Mouse (Mus musculus): ENCODE measurements around the gene Aipl1.
"Not testable (repeated sequence)": the region's sequence is repeated elsewhere in the genome, so short reads cannot be mapped to it uniquely, and the experiment has no call there.

Gene Aipl1

DNA sequence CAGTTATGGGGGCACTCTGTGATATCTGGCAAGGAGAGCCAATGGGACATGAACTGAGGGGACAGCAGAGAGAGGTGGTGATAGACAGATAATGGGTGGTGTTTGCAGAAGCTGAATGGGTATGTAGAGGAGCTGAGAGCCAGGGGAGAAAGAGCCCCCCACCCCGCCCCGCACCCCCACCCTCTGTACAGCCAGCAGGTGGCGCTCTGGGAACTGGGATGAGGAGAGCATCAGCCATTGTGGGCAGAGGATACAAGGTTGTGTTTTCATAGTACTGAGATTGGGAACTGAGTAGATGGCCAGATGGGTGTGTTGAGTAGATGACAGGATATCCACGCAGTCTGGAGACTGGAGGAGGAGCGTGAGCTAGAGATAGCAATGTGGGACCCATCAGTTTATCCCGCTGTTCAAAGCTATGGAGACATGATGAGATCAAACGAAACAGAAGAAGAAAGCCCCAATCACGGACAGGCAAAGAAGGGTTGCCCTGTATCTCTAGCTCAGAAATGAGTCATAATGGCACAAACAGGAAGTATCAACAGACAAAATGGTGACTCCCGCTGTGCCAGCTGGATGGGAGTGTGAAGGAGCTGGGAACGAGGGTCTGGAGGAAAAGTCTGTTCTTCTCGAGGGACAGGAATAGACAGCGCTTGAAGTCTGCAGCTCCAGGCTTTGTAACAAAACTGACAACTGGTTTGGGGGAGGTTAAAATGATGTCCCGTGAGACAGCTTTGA is 20.6 kb downstream of the Aipl1 start:
- DNase-seq (ENCODE audit: low read depth in 1 of 2, low spot score in 2 of 2), result no peak

DNA sequence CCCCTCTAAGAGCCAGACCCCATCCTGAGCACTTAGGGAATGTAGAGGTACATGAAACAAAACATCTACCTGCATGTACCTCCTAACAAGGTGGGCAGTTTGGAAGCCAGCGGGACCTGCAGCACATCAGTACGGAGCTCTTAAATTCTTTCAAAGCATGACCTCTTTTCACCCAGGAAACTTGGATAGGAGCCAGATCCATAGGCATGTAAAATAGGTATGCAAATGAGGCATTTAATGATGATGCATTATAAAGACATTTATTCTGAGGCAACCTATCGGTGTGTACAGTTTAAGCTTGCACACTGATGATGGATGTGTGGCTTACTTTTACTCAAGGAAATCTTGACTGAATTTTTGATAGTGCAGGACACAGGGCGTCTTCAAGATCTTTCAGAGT is 22.6 kb downstream of the Aipl1 start:
- DNase-seq (ENCODE audit: low read depth in 1 of 2, low spot score in 2 of 2), result no peak

- DNase-seq (ENCODE audit: low read depth in 1 of 2, low spot score in 2 of 2), result no peak
Observed at GRCm38 (mm10) chr11:72011955-72012354, 25.4 kb downstream of the Aipl1 start.

- no peak for DNase-seq (ENCODE audit: low read depth in 1 of 2, low spot score in 2 of 2)
Observed at GRCm38 (mm10) chr11:72010940-72011722, 26.2 kb downstream of the Aipl1 start.

GRCm38 (mm10) chr11:72010367-72010766 is 26.9 kb downstream of the Aipl1 start:
- DNase-seq (ENCODE audit: low read depth in 1 of 2, low spot score in 2 of 2), result no peak

- no peak for DNase-seq (ENCODE audit: low read depth in 1 of 2, low spot score in 2 of 2)
Observed at GRCm38 (mm10) chr11:72005547-72005946, 31.8 kb downstream of the Aipl1 start.

GRCm38 (mm10) chr11:72003171-72003570 is 34.1 kb downstream of the Aipl1 start:
- DNase-seq (ENCODE audit: low read depth in 1 of 2, low spot score in 2 of 2), result no peak

GRCm38 (mm10) chr11:72002138-72002853 is 35.0 kb downstream of the Aipl1 start:
- DNase-seq (ENCODE audit: low read depth in 1 of 2, low spot score in 2 of 2), result peak in 1 of 2 experiments; percentile 12

- no peak for DNase-seq (ENCODE audit: low read depth in 1 of 2, low spot score in 2 of 2)
Observed at GRCm38 (mm10) chr11:72000194-72000593, 37.1 kb downstream of the Aipl1 start.

- DNase-seq (ENCODE audit: low read depth in 1 of 2, low spot score in 2 of 2), result no peak
Observed at GRCm38 (mm10) chr11:71996805-71997204, 40.5 kb downstream of the Aipl1 start.

GRCm38 (mm10) chr11:71995968-71996511 is 41.3 kb downstream of the Aipl1 start:
- DNase-seq (ENCODE audit: low read depth in 1 of 2, low spot score in 2 of 2), result no peak

DNA sequence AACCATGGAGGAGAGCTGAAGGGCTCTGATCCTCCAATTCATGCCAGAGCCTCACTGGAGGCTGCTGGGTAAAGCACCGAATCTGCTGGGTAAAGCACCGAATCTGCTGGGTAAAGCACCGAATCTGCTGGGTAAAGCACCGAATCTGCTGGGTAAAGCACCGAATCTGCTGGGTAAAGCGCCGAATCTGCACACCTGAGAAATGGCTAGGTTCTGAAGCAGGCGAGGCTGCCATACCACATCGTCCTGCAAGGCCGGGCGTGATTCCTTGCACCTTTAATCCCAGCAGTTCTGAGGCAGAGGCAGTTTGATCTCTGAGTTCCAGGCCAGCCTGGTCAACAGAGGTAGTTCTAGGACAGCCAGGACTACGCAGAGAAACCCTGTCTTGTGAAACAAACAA is 44.9 kb downstream of the Aipl1 start:
- no peak for DNase-seq (ENCODE audit: low read depth in 1 of 2, low spot score in 2 of 2)

GRCm38 (mm10) chr11:71991541-71991940 is 45.8 kb downstream of the Aipl1 start:
- DNase-seq (ENCODE audit: low read depth in 1 of 2, low spot score in 2 of 2), result no peak

DNA sequence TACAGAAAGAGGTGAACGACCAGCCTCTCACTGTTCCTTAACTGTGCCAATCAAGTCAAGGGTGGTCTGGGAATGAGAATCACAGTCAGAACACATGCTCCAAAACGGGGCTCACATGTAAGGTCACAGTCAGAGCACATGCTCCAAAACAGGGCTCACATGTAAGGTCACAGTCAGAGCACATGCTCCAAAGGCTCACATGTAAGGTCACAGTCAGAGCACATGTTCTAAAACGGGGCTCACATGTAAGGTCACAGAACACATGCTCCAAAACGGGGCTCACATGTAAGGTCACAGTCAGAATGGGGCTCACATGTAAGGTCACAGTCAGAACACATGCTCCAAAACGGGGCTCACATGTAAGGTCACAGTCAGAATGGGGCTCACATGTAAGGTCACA is 47.9 kb downstream of the Aipl1 start:
- not testable (repeated sequence) for DNase-seq (ENCODE audit: low read depth in 1 of 2, low spot score in 2 of 2)

DNA sequence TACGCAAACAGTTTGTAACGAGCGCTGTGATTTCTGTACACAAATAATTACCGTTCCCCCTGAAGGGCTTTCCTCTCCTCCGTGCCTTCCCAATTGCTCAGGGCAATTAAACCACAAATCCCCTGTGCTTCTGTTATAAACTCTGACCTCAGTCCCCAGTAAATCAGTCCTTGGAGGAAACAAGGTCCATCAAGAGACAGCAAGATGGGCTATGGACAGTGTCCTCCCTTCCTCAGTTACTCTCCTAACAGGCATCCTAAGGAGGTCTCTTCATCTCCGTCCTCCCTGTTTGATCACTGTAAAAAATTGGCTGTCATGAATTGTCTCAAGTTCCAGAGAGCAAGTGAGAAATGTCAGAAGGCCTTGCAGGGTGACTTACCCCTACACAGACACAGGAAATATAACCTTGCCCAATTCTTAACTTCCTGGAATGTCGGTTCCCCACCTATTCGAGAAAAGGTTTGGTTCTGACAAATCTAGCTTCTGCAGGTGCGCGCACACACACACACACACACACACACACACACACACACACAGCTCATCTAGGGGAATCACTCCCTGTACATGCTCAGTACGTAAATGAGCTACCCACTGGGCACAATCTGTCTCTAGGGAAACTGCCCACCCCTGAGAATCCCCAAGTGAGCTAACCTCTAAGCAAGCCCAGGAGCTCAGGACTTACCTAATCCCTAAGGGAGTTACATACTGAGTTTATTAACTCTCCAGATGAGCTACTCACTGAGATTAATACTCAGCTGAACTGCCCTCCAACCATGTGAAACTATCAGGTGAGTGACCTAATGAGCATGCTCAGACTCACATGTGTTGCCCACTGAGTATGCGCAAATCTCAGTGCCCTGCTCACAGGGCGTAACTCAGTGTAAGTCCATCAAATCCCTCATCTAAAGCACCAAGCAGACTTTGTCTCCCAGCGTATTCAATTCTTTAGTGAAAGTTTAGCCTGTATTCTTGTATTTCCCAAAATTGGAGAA is 49.9 kb downstream of the Aipl1 start:
- DNase-seq (ENCODE audit: low read depth in 1 of 2, low spot score in 2 of 2), result no peak

DNA sequence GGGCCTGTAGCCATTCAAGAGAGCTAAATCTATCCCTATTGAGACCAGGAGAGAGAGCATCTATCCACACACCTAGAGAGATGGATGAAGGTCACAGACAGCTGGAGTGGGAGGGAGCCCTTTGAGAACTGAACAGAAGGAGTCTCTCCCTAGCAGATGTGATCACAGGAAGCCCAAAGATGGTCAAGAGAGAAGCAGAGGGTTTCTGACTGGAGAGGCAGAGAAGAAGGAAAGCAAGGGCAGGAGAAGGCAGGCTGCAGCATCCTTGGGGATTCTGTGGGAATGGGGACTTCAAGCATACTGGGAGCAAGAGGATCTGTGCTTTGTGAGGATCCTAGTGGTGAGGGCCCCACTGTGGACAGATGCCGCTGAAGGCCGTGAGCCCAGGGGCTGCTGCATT is 51.5 kb downstream of the Aipl1 start:
- no peak for DNase-seq (ENCODE audit: low read depth in 1 of 2, low spot score in 2 of 2)

DNA sequence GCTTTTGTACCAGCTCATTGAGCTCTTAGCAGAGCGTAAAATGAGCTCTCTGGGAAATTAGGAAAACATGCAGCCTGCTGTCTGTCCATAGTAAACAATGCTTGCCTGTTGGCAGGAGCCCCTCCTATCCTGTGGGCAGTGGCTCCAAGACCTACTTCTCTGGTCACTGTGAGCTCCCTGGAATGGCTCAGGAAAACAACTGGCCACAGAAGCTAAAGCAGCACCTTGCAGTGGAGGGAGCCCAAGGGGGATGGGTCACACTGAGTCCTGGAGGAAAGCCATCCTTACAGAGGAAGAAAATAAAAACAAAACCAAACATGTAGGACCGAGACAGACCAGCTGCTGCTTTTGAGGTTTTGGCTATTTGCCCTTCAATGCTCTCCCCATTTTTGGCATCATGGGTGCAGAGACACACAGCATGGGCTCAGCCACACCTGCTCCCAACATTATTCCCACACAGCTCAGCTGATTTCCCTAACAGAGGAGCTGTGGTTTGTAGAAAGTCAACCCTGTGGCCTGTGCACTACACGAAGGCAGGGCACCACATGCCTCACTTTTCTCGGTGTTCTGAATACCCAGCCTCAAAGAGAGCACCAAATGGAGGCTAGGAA is 52.1 kb downstream of the Aipl1 start:
- DNase-seq (ENCODE audit: low read depth in 1 of 2, low spot score in 2 of 2), result no peak

DNA sequence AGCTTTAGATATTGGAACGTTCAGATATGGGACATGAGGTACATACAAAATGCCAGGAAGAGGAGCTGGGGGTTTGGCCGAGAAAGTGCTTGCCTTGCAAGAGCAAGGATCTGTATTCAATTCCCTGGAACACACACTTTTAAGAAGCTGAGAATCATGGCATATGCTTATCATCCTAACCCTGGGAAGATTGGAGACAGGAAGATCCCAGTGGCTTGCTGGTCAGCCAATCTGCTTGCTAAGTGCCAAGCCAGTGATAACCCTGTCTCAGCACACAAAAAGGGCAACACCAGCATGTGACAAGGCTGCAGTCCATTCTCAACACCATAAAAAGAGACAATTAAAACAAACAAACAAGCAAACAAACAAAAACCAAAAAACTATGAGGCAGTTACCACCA is 53.2 kb downstream of the Aipl1 start:
- no peak for DNase-seq (ENCODE audit: low read depth in 1 of 2, low spot score in 2 of 2)
